Mouse (Mus musculus) forebrain, embryonic 15.5 days (tissue): Measurements from ENCODE around the gene Nol4l. TPM values are rescaled to one million over a fixed set of nuclear protein-coding genes. Genes with fewer than 3 reads are reported as not detected.
A peak's percentile ranks its signal among the peaks of the same experiment; 100 is the strongest.

Source experiments
- ATAC-seq: fragments of 200-750 bp; cut with Nextera tagmentation; replicated peaks from 2 replicates; pipeline ENCODE4 v1.8.0; 2017; ENCODE audit warnings: mild to moderate bottlenecking, moderate TSS enrichment, moderate library complexity
- H3K27ac ChIP-seq: fragments of 300-500 bp; sonication (generic); replicated peaks from 2 replicates; pipeline ENCODE4 v1.5.1; 2015; ENCODE audit warnings: mild to moderate bottlenecking, inconsistent platforms
- H3K27me3 ChIP-seq: fragments of 300-500 bp; sonication (generic); 2 replicates; pipeline ENCODE4 v1.6.1; 2015; ENCODE audit warnings: inconsistent platforms
- H3K36me3 ChIP-seq: fragments of 300-500 bp; sonication (generic); 2 replicates; pipeline ENCODE4 v1.6.1; 2015; ENCODE audit warnings: mild to moderate bottlenecking, inconsistent platforms
- H3K4me1 ChIP-seq: fragments of 300-500 bp; sonication (generic); 2 replicates; pipeline ENCODE4 v1.6.1; 2015; ENCODE audit warnings: inconsistent platforms
- H3K4me2 ChIP-seq: fragments of 300-500 bp; sonication (generic); replicated peaks from 2 replicates; pipeline ENCODE4 v1.6.1; 2015; ENCODE audit warnings: mild to moderate bottlenecking, inconsistent platforms
- H3K4me3 ChIP-seq: fragments of 300-500 bp; sonication (generic); 2 replicates; pipeline ENCODE4 v1.5.1; 2015; ENCODE audit warnings: mild to moderate bottlenecking, inconsistent platforms
- H3K9ac ChIP-seq: fragments of 300-500 bp; sonication (generic); replicated peaks from 2 replicates; pipeline ENCODE4 v1.6.1; 2015; ENCODE audit warnings: mild to moderate bottlenecking, inconsistent platforms
- H3K9me3 ChIP-seq: fragments of 300-500 bp; sonication (generic); 2 replicates; pipeline ENCODE4 v1.6.1; 2016; ENCODE audit warnings: inconsistent platforms
- WGBS: fragments of 180-500 bp; shearing (Covaris S2); methylation state at CpG from one replicate; pipeline ENCODE4 v1.1.7; 2015; ENCODE audit warnings: mixed read lengths; 5-methylcytosine and 5-hydroxymethylcytosine counted together
- polyA plus RNA-seq: library from polyadenylated mRNA; unstranded; fragments of >200 nt; fragmentation: Nextera tagmentation; extraction: Ambion mirVana; gene quantifications from 2 replicates; pipeline ENCODE4 v1.2.1, GENCODE M21; 2015

Nol4l gene
- polyA plus RNA-seq, 1 experiment from 2014 or later, result 44.8 TPM

DNA sequence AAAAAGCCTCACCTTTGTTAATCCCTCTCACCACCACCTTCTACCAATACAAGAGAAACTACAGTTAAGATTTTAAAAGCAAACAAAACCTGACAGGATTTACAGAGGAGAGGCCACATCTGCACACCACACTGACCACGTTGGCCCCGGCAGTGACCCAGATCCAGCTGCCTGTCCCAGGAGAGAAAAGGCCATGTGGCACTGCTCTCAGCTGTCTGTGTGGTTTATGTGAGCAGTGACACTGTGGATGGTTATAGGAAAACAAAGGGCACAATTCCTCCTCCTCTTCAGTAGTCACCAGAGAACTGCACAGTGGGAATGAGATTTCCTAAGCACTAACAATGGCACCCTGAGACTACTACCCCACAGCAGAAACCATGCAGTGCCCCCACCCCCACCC is 60.5 kb downstream of the Nol4l start:
- H3K4me1 ChIP-seq, result peaks cover 14% of the 10 kb centered on the region
- no peaks in the 10 kb centered on the region for H3K27me3 ChIP-seq
- no peaks in the 10 kb centered on the region for H3K36me3 ChIP-seq
- H3K9ac ChIP-seq, result no peak overlapping the region
- peak overlapping the region; percentile 17; the same call in 1 of the 2 replicates for H3K27ac ChIP-seq
- no peak for ATAC-seq
- H3K4me2 ChIP-seq, result no peak overlapping the region
- H3K9me3 ChIP-seq, result no peaks in the 10 kb centered on the region
- 52% methylated on average over 2 of the region's 2 CpGs for WGBS
- H3K4me3 ChIP-seq, result no peak overlapping the region

DNA sequence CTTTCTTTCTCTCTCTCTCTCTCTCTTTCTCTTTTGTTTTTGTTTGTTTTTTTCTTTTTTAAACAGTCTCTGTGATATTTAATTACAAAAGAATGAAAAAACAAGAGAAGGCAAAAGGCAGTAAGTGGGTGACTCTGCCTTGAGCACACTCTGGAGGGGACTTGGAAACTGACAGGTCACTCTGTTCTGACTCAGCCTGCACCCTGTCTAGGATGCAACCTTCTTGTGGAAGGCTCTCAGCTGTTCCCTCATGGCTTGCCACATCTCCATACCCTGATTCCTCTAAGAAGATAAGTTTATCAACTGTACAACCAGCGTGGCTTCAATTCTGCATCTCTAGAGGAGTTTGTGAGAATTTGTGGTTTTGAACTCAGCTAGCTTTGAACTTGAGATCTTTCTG is 62.4 kb downstream of the Nol4l start:
- Histone ChIP-seq H3K4me2 (no peak overlapping the region), H3K4me1 (peaks cover 14% of the 10 kb centered on the region), H3K9me3 (no peaks in the 10 kb centered on the region), H3K9ac (no peak overlapping the region), H3K27ac (no peak overlapping the region), H3K36me3 (0 out of 2 replicates have a peak, but pooled peaks cover 2% of the 10 kb centered on the region), H3K4me3 (no peak overlapping the region), H3K27me3 (no peaks in the 10 kb centered on the region)
- WGBS, result 86% methylated on average over 1 of the region's 1 CpGs
- ATAC-seq, result no peak

DNA sequence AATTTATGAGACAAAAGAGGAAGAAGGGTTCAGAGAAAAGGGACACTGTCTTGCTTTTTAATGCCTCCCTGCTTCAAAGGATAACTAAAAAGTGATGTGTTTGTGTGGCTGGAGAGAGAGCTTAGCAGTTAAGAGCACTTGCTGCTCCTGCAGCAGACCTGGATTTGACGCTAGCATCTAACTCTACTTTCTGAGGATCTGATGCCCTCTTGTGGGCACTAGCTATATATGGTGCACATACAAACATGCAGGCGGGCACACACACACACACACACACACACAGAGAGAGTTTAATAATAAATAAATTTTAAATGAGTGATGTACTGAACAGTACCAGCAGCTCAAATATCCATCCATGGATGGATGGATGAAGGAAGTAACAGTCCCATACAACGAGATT is 66.5 kb downstream of the Nol4l start:
- Histone ChIP-seq H3K27me3 (no peaks in the 10 kb centered on the region), H3K4me2 (no peak overlapping the region), H3K4me3 (no peak overlapping the region), H3K27ac (no peak overlapping the region), H3K36me3 (0 out of 2 replicates have a peak, but pooled peaks cover 2% of the 10 kb centered on the region), H3K9me3 (no peaks in the 10 kb centered on the region), H3K4me1 (no peaks in the 10 kb centered on the region), H3K9ac (no peak overlapping the region)
- 80% methylated on average over 3 of the region's 3 CpGs for WGBS
- no peak for ATAC-seq

GRCm38 (mm10) chr2:153458022-153458441 is 71.7 kb downstream of the Nol4l start:
- H3K27ac ChIP-seq, result peak overlapping the region; percentile 16
- WGBS, result 48% methylated on average over 3 of the region's 3 CpGs
- no peak overlapping the region for H3K9ac ChIP-seq
- no peaks in the 10 kb centered on the region for H3K27me3 ChIP-seq
- no peak overlapping the region for H3K4me3 ChIP-seq
- H3K9me3 ChIP-seq, result no peaks in the 10 kb centered on the region
- no peak overlapping the region for H3K4me2 ChIP-seq
- peaks cover 8% of the 10 kb centered on the region for H3K4me1 ChIP-seq
- ATAC-seq, result no peak
- H3K36me3 ChIP-seq, result no peaks in the 10 kb centered on the region

DNA sequence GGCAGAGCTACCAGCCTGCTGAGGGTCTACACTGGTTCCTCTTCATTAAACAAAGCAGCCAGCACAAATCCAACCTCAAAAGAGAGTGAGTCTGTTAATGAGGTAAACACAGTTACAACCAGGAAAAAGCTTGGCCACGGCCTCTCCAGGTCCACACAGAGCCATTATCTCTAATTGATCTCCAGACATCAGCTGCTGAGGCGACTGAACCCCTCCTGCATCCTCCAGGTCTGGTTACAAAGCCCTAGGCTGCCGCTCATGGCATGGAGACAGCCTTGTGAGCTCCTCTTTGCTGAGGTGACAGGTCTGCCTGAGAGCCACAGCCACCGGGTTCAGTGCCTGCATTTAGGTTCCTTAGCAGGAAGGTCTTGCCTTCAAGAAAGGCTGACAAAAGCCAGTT is 72.3 kb downstream of the Nol4l start:
- 3% methylated on average over 4 of the region's 4 CpGs for WGBS
- Histone ChIP-seq H3K9ac (no peak overlapping the region), H3K4me1 (peaks cover 8% of the 10 kb centered on the region), H3K9me3 (no peaks in the 10 kb centered on the region), H3K4me2 (no peak overlapping the region), H3K36me3 (no peaks in the 10 kb centered on the region), H3K27me3 (no peaks in the 10 kb centered on the region), H3K27ac (peak overlapping the region; percentile 16), H3K4me3 (no peak overlapping the region)
- ATAC-seq, result 0 out of 2 replicates have a peak, but pooled peaks have one; percentile 35

- no peaks in the 10 kb centered on the region for H3K27me3 ChIP-seq
- WGBS, result 64% methylated on average over 9 of the region's 9 CpGs
- no peaks in the 10 kb centered on the region for H3K9me3 ChIP-seq
- no peaks in the 10 kb centered on the region for H3K36me3 ChIP-seq
- no peak for ATAC-seq
- H3K4me3 ChIP-seq, result no peak overlapping the region
- peak overlapping the region; percentile 21; the same call in 1 of the 2 replicates for H3K27ac ChIP-seq
- H3K9ac ChIP-seq, result no peak overlapping the region
- H3K4me1 ChIP-seq, result peaks cover 8% of the 10 kb centered on the region
- H3K4me2 ChIP-seq, result no peak overlapping the region
These were observed 74.8 kb downstream of the Nol4l start for GRCm38 (mm10) chr2:153454841-153455506.

DNA sequence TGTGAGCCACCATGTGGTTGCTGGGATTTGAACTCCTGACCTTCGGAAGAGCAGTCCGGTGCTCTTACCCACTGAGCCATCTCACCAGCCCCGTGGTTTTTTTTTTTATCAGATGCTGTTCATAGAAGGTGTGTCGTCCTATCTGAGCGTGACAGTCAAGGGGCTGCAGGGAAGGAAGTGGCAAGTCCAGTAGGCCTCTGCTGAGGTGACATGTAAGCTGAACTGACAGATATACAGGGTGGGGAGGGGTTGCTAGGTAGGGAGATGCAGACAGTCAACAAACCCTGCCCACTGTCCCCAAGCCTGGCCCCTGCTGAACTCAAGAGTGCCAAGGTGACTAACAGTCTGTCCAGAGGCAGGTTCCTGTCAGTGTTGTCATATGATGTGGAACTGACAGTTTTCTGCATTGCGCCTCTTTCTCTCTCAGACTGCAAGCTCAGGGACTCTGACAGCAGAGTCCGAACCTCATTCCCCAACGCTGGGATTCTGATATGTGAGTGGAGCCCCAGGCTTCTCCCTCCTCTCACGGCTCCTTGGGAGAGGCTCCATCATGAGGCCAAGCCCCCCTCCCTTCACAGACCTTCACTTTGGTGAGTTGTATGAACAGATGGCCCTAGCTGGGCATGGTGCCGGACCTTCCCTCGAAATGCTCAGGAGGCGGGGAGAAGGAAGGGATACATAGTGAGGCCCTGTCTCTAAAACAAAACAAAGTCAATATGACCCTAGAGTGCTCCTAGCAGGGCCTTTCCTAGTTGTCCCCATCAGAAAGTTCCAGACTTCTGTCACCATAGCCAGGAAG is 75.6 kb downstream of the Nol4l start:
- 0 out of 2 replicates have a peak, but pooled peaks have one; percentile 32 for ATAC-seq

DNA sequence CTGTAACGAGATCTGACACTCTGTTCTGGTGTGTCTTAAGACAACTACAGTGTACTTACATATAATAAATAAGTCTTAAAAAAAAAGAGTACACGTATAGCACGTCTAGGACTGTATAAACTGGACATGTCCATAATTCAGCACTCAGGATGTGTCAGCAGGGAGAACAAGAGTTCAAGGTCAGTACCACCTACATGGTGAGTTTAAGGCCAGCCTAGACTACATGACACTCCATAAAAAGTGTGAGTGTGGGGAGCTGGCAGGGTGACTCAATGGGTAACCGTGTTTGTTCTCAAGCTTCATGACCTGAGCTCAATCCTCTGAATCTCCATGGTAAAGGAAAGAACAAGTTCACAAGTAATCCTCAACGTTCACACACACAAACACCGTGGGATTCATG is 81.3 kb downstream of the Nol4l start:
- Histone ChIP-seq H3K4me1 (peaks cover 12% of the 10 kb centered on the region), H3K4me2 (no peak overlapping the region), H3K36me3 (no peaks in the 10 kb centered on the region), H3K27ac (no peak overlapping the region), H3K4me3 (no peak overlapping the region), H3K9me3 (no peaks in the 10 kb centered on the region), H3K9ac (no peak overlapping the region), H3K27me3 (no peaks in the 10 kb centered on the region)
- WGBS, result 83% methylated on average over 6 of the region's 6 CpGs
- ATAC-seq, result no peak

More for the DNA sequence above, 75.6 kb downstream of the Nol4l start:
- Histone ChIP-seq H3K9ac (no peak overlapping the region), H3K9me3 (no peaks in the 10 kb centered on the region), H3K36me3 (no peaks in the 10 kb centered on the region), H3K4me3 (no peak overlapping the region), H3K27me3 (no peaks in the 10 kb centered on the region), H3K27ac (peak overlapping the region; percentile 21; the same call in 1 of the 2 replicates), H3K4me2 (no peak overlapping the region), H3K4me1 (peaks cover 8% of the 10 kb centered on the region)
- 76% methylated on average over 12 of the region's 12 CpGs for WGBS

DNA sequence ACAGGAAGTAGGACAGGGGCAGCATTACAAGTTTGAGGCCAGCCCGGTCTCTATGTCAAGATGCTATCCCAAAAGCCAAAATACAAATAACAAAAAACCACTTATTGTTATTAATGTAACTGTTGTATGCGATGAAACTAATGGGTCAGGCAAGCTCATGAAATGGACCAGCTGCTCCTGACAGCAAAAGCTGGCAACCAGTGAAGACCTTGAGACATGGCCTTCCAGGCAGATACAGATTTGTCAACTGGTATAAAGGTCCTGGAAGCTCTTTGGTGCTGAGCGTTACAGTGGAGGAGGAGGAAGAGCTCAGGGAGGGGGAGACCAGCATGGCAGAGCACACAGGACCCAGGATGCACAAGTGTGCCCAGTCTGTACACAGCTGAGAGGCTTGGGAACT is 82.1 kb downstream of the Nol4l start:
- no peak for ATAC-seq
- WGBS, result 87% methylated on average over 3 of the region's 3 CpGs
- Histone ChIP-seq H3K9ac (no peak overlapping the region), H3K27ac (no peak overlapping the region), H3K36me3 (no peaks in the 10 kb centered on the region), H3K27me3 (no peaks in the 10 kb centered on the region), H3K9me3 (no peaks in the 10 kb centered on the region), H3K4me3 (no peak overlapping the region), H3K4me1 (peaks cover 16% of the 10 kb centered on the region), H3K4me2 (no peak overlapping the region)

DNA sequence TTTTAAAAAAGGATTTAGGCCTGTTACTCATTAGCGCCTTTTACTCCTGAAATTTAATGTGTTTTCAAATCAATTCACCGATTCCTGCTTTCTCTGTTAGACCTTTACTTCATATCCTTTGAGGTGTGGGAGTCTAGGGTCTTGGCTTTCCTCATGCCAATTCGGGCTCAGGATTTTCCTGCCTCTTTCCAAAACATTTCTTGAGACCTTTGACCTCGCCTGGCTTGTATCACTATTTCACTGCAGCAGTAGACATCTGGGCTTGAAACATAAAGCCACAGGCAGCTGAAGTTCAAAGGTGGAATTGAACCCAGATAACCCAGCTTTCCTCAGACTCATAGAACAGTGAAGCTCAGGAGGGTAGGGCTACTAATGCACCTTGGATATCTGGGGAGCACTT is 83.3 kb downstream of the Nol4l start:
- Histone ChIP-seq H3K4me1 (peaks cover 28% of the 10 kb centered on the region), H3K4me2 (peak overlapping the region; percentile 90; the same call in 1 of the 2 replicates), H3K9ac (no peak overlapping the region), H3K27me3 (no peaks in the 10 kb centered on the region), H3K9me3 (no peaks in the 10 kb centered on the region), H3K27ac (peak overlapping the region; percentile 97), H3K36me3 (no peaks in the 10 kb centered on the region), H3K4me3 (no peak overlapping the region)
- ATAC-seq, result no peak
- WGBS, result 21% methylated on average over 4 of the region's 4 CpGs

GRCm38 (mm10) chr2:153446017-153446408 is 83.8 kb downstream of the Nol4l start:
- Histone ChIP-seq H3K4me1 (peaks cover 33% of the 10 kb centered on the region), H3K4me2 (peak overlapping the region; percentile 90), H3K27ac (peak overlapping the region; percentile 97), H3K36me3 (no peaks in the 10 kb centered on the region), H3K27me3 (no peaks in the 10 kb centered on the region), H3K9me3 (no peaks in the 10 kb centered on the region), H3K4me3 (peak overlapping the region; percentile 57), H3K9ac (peak overlapping the region; percentile 82)
- WGBS, result under 1% methylated on average over 8 of the region's 8 CpGs
- no peak for ATAC-seq
